Mouse (Mus musculus) liver, adult 2 months (tissue): ENCODE measurements around the gene Nav2.

Experiments
- CTCF ChIP-seq: fragments of 200-500 bp; IDR thresholded peaks from 2 replicates; pipeline ENCODE4 v1.5.1; 2011; ENCODE audit warnings: low read depth, low read length, control low read depth
- POLR2A ChIP-seq: fragments of 200-500 bp; IDR thresholded peaks from 2 replicates; pipeline ENCODE4 v1.6.1; 2011; ENCODE audit warnings: low read length, control low read depth; ENCODE audit not compliant: insufficient read depth; ENCODE audit errors: extremely low read depth

DNA sequence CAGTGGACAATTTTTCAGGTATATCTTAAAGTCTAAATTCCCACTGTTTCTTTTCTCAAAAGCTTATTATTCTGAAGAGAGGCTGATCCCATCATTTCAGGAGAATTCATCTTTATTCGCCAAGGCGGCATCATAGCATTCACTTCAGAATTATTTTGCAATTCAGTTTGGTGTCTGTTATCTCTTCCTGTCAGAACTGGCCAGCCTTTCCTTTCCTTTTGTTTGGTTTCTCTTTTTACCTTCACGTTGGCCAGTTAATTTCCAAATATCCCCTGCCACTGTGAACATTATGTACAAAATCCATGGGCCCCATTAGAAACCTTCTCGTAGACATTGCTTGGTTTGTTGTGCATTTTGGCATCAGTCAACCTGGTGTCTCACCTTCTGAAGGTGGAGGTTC is 49.2 kb upstream of the Nav2 start:
- TF ChIP-seq POLR2A = no peak
- TF ChIP-seq CTCF = no peak
